Mouse (Mus musculus): ENCODE data around the gene Adgrl3. TPM values are rescaled to one million over a fixed set of nuclear protein-coding genes. Genes with fewer than 3 reads are reported as not detected.

The Adgrl3 gene
- total RNA-seq (2021): 100 to 1,000 TPM; 157 to 179 TPM

- peak; percentile 80 to 83 for DNase-seq
Observed at GRCm38 (mm10) chr5:81019590-81020254, at the start of gene Adgrl3. TSS of gene Adgrl3 (plus strand) at chr5:81020138.

DNA sequence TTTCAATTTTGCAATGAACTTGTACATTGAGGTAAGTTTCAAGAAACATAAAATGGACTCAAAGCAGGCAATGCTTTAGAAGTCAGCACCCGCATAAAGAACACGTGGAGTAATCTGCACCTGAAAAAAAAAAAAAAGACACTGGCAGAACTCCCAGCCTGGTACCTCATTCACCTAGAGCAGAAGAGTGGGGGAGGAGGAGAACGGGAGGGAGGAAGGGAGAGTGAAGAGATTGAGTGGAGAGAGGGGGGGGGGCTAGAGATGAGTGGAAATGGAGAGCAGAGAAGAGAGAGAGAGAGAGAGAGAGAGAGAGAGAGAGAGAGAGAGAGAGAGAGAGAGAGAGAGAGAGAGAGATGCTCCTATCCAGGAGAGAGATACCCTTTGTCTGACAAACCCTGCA lies 772 bp upstream of the Adgrl3 start:
- DNase-seq: no peak

- DNase-seq: peak; percentile 65 to 68
Observed at GRCm38 (mm10) chr5:81020281-81021005, 505 bp downstream of the Adgrl3 start.

DNA sequence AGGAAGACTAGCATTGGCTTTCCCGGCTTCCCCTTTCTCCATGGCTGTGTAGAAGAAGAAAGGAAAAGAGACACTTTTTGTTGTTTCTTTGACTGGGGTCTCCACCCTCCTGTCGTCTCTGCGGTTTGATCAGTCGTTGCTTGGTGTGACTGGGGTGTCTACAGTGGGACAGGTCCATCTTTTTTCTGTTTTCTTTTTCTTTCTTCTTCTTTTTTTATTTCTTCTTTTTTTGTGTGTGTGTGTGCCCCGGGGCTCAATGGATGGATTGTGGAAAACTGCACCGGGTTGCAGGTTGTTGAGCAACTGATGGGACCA lies 1.0 kb downstream of the Adgrl3 start:
- no peak for DNase-seq

- DNase-seq: peak; percentile 60 to 69
Observed at GRCm38 (mm10) chr5:81021331-81021863, 1.5 kb downstream of the Adgrl3 start.

DNA sequence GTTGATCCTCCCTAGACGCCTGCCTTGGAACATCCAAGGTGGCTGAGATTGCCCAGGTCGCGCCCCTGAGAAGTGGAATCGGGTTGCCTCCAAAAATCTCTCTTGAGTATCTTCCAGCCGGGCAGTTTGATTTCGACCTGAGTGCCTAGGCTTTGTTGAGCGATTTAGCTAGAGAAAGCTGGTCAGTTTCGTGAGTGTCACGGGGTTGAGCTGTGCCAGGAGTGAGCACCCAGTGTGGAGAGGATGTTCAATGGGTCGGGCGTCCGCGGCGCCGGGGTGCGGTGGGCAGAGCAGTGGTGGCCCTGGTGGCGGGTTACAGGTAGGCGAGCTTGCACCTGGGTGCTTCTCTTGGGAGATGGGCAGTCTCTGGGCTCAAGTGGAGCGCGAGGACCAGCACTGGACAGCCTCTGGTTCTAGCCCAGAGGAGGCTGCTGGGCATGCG lies 1.9 kb downstream of the Adgrl3 start:
- DNase-seq: peak in 1 of 2 experiments; percentile 42

DNA sequence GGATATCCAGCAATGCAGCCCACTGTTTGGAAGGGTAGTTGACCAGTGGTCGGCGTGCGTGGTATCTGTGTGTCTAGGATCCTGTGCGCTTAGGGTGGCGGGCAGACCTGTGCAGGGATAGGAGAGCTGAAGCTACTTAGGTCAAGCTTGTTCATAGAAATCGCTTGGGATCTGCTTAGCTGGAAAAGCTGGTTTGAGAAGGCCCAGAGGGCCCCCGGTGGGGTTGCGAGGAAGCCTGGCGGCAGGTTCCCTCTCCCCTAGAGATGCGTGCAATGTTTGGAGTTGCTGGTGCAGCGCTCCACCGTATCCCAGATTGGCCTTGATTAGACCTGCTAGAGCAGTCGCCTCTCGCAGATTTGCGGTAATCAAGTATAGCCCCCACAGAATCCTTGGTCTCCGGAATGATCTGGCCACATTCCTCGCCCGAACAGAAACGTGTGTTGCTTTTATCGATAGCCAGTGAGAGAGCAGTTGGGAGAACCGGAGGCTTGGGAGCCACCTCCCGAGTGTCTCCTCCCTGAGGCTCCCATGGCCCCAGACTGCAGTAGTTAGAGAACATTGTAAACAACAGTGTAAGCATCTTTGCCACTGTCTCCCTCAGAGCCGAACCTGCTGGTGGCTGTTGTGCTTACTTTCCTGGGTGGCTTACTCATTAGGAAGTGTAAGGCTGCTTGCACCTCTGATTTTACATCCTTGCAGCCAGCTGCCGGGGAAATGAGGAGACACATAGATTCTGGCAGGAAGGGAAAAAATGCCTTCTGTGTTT lies 2.6 kb downstream of the Adgrl3 start:
- DNase-seq: peak; percentile 59 to 60

DNA sequence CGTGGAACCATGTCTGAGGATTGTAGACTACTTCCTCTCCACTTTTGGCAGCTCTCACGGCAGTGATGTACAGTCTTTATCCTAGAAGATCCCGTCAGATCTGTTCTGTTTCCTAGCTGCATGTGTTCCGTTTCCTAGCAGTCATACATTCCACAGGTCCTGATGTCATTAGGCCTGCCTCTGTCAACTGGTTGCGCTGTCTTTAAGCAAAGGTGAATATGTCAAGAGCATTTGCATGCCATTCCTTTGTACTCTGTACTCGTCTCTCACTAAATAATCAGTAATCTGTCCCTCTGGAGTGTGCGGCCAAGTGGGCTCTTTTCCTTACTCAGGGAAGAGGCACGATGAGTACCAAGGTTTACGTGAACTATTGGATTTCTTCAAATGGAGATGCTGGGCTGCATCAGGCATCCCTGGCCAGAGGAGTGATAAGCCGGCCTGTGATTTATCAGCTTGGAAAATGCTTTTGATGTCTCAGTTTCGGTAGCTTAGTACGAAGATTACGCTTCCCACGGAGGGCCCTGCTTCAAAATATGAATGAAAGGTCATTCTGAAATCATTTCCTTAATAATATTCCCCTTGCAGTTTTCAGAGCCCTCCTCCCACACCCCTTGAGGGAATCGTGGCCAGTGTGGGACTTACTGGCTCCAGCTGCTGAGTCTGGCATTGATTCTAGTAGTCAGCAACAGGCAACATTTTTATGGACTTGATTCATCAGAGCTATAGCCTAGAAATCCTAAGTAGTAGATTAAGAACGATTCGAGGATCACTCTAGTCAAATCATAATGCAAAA lies 4.2 kb downstream of the Adgrl3 start:
- DNase-seq: no peak

- no peak for DNase-seq
Observed at GRCm38 (mm10) chr5:81028875-81029274, 8.9 kb downstream of the Adgrl3 start.

DNA sequence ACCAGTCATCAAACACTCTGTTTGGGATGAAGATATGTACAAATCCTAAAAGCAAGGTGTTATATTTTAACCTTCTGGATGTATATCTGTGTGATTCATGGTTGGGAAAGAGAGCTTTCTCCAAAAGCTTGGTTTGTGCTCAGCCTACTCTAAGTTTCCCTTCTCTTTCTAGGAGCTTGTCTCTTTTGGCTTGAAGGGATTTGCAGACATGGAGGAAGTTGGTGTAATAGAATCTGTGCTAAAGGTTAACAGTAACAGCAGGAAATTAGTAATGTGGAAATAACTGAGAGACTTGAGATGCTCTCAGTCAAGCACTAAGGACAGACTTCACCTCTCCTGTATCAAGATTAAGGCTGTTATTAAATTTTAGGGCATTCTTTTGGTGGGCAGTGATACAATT lies 17.2 kb downstream of the Adgrl3 start:
- no peak for DNase-seq

DNA sequence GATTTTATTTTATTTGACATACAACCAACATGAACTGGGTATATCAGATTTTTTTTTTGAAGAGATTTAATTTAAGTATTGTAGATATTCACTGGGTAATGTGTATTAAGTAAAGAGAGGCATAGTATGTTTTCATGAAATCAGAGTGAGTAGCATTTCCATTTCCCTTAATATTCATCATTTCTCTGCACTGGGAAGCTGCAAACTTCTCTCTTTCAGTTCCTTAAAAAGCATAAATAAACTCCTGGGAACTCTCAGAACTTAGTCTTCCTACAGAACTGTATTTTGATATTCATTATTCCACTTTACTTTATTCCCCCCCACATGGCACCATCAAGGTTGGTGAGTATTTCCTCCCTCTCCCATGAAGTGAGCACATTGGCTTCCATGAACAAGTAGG lies 23.9 kb downstream of the Adgrl3 start:
- DNase-seq: no peak

- DNase-seq: no peak
Observed at GRCm38 (mm10) chr5:81046128-81046527, 26.2 kb downstream of the Adgrl3 start.

DNA sequence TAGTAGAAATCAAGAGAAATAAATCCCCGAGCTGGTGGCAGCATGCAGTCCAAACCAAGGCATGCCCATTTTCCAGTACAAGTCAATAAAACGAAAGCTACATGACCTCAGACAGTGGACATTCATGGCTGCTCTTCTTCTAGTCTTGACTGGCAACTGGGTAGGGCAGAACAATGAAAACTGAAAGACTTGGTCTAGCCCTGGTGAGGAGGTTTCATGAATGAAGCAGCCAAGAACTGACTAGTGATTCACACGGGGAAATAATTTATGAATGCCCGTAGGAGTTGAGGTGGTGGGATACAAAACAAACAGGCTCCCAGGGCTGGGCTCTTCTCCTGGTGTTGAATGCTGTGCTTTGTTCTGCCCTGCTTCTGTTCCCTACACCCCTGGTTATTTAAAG lies 34.7 kb downstream of the Adgrl3 start:
- DNase-seq: no peak

- no peak for DNase-seq
Observed at GRCm38 (mm10) chr5:81055253-81055652, 35.3 kb downstream of the Adgrl3 start.

GRCm38 (mm10) chr5:81058122-81058521 lies 38.2 kb downstream of the Adgrl3 start:
- no peak for DNase-seq

DNA sequence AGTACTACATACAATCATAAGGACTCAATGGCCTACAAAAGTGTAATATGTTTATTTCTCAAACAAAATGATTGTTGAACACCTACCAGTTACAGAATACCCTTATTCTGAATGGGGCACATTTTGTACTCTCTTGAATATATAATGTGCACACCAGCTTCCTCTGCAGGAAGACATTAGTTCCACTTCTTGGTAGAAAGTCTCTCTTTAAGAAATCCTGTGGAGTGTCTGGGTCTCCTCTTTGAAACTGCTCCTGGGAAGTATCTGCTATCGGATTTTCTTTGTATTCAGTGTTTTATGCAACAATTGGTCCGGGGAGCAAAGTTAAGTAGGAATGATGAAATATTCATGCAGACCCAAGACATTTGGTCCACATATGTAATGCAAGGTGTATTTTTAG lies 41.0 kb downstream of the Adgrl3 start:
- DNase-seq: no peak

- DNase-seq: no peak
Observed at GRCm38 (mm10) chr5:81061386-81061785, 41.4 kb downstream of the Adgrl3 start.

- DNase-seq: no peak
Observed at GRCm38 (mm10) chr5:81064026-81064425, 44.1 kb downstream of the Adgrl3 start.

DNA sequence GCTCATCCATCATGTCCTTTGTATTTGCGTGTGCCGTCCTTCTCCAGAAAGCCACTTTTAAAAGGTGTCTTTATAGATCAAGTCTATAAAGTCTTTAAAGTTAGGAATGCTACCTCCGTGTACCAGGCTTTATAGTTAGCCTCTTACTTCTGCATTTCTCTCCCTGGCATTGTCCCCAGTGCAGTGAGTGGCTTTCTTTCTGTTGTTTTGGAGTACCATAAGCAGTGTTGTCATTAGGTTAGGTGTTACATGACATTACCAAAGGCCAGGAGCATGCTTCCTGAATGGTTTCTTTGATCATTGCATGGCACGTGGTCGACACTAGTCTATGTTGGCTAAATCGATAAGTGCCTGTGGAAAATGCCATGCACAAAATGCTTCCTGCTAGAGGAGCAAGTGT lies 48.2 kb downstream of the Adgrl3 start:
- no peak for DNase-seq

GRCm38 (mm10) chr5:81068839-81069238 lies 48.9 kb downstream of the Adgrl3 start:
- no peak for DNase-seq

DNA sequence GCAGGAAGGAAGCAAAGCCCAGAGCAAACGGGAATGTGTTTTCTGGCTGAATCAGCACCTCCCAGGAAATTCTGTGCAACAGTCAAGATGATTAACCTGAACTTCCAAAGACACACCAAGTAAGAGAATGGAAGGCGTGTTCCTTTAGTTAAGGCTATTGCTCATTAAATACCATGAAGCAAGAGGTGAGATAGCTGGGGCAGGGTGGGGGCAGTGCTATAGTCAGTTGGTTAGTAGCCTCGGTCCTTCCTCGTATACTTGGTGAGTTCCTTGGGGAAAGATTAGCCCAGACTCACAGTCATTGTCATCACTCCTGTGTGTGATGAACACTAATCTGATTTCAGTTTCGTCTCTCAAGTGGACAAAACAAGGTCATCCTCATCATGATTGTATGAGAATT lies 53.0 kb downstream of the Adgrl3 start:
- DNase-seq: no peak

GRCm38 (mm10) chr5:81073875-81074274 lies 53.9 kb downstream of the Adgrl3 start:
- DNase-seq: no peak

Data from layer of hippocampus, postnatal 36 days (tissue).